Comparison of ENCODE assay signal across 8 mouse cellular contexts in the genomic region with DNA sequence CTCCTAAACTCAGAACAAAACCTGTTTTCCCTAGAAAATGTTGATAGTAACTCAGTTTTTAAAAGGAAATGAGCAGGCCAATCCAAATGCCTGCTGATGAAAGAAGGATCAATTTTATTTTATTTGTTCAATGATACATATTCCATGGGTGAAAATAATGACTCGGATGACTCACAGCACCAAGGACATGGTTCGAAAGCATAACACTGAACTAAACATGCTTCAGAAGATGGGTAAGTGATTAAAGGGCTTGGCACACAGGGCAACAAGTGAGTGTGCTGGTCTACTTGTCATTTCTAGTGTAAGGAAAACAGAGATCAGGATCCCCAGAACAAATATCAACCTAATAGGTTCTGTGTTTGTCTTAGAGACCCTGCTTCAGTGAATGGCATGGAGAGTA. TPM values are rescaled to one million over a fixed set of nuclear protein-coding genes. Genes with fewer than 3 reads are reported as not detected.
"Had no signal": no experiment of that assay in that cellular context is flagged by ENCODE, and none has a peak within 500 bp of the region (broad histone marks: within the 10 kb centered on the region; RNA-seq: fewer than 3 reads in every experiment).

No protein-coding gene starts in this region.

- DNase-seq: lung, adult 2 months; lung, postnatal 14 days; right cerebral cortex, postnatal 14 days; thymus, adult 2 months; thymus, postnatal 25 days; thymus, postnatal 4 days had no signal

RNA-seq across cellular contexts. Expression of a gene that starts 26.1 kb away (rescaled TPM):
- total RNA-seq: megakaryocyte progenitor cell, adult 5-6 weeks; monocyte, adult 5-6 weeks had no signal
